Mouse (Mus musculus) B cell, adult 62 days (primary cell): ENCODE data around the gene Olfr1510. TPM values are rescaled to one million over a fixed set of nuclear protein-coding genes. Genes with fewer than 3 reads are reported as not detected.

ENCODE experiments used
- total RNA-seq: library from RNA; stranded (reverse); gene quantifications from 4 replicates; pipeline ENCODE4 v1.2.4, GENCODE M21; 2023

Gene Olfr1510
- total RNA-seq: not detected in 4 replicates

GRCm38 (mm10) chr14:52414273-52414672 lies at the start of gene Olfr1510:
Olfr1510 (minus strand) TSS chr14:52414373.

GRCm38 (mm10) chr14:52442690-52443089 lies 28.5 kb upstream of the Olfr1510 start, which contains the start of gene Olfr1509:
Olfr1509 (plus strand) TSS chr14:52442990.

GRCm38 (mm10) chr14:52397279-52397678 lies 16.9 kb downstream of the Olfr1510 start, which contains the start of gene Olfr1511:
Olfr1511 (minus strand) TSS chr14:52397379.

GRCm38 (mm10) chr14:52379068-52379467 lies 35.1 kb downstream of the Olfr1510 start, which contains the start of gene Olfr1512:
Olfr1512 (minus strand) TSS chr14:52379168.

Other genes starting within 250 kb of the Olfr1510 start
- 66.0 to 72.9 TPM (median 70.2 TPM) in 4 replicates for gene Supt16, start 217.0 kb downstream of the Olfr1510 start, total RNA-seq
- 267 to 322 TPM (median 286 TPM) in 4 replicates for gene Chd8, start 156.6 kb downstream of the Olfr1510 start, total RNA-seq
- 115 to 127 TPM (median 121 TPM) in 4 replicates for gene Tox4, start 135.2 kb downstream of the Olfr1510 start, total RNA-seq
- gene Rab2b, start 134.8 kb downstream of the Olfr1510 start, total RNA-seq: 16.9 to 24.1 TPM (median 23.4 TPM) in 4 replicates
- 58.5 to 60.9 TPM (median 60.0 TPM) in 4 replicates for gene Mettl3, start 109.2 kb downstream of the Olfr1510 start, total RNA-seq
- 0.12 to 0.21 TPM (median 0.15 TPM) in 3 of 4 replicates, not detected in the other for gene Sall2, start 85.6 kb downstream of the Olfr1510 start, total RNA-seq
- not detected in 4 replicates for gene Olfr1513, start 58.0 kb downstream of the Olfr1510 start, total RNA-seq
- gene Olfr1512, start 35.2 kb downstream of the Olfr1510 start, total RNA-seq: not detected in 4 replicates
- gene Olfr1511, start 17.0 kb downstream of the Olfr1510 start, total RNA-seq: not detected in 4 replicates
- gene Olfr1509, start 28.6 kb upstream of the Olfr1510 start, total RNA-seq: not detected in 4 replicates
- gene Olfr1508, start 53.1 kb upstream of the Olfr1510 start, total RNA-seq: not detected in 4 replicates
- gene Olfr1507, start 81.4 kb upstream of the Olfr1510 start, total RNA-seq: not detected in 4 replicates